Mouse (Mus musculus) limb, embryonic 11.5 days (tissue): ENCODE measurements around the gene Afap1. TPM values are rescaled to one million over a fixed set of nuclear protein-coding genes. Genes with fewer than 3 reads are reported as not detected.

ENCODE experiments used
- ATAC-seq: fragments of 200-750 bp; cut with Nextera tagmentation; 2 replicates; pipeline ENCODE4 v1.8.0; 2017; ENCODE audit warnings: low read depth; ENCODE audit not compliant: insufficient number of reproducible peaks, low FRiP score, low TSS enrichment
- DNase-seq: peaks from one replicate; pipeline ENCODE4 v3.0.0-alpha.2; 2015; ENCODE audit warnings: low spot score
- H3K27ac ChIP-seq: fragments of 300-500 bp; sonication (generic); replicated peaks from 2 replicates; pipeline ENCODE4 v1.5.1; 2014; ENCODE audit warnings: low read depth, mild to moderate bottlenecking, low read length
- H3K27me3 ChIP-seq: fragments of 300-500 bp; sonication (generic); 2 replicates; pipeline ENCODE4 v1.6.1; 2014; ENCODE audit warnings: mild to moderate bottlenecking, low read length, mixed read lengths; ENCODE audit not compliant: control insufficient read depth, insufficient read depth
- H3K36me3 ChIP-seq: fragments of 300-500 bp; sonication (generic); 2 replicates; pipeline ENCODE4 v1.6.1; 2014; ENCODE audit warnings: mild to moderate bottlenecking, low read length, moderate library complexity, mixed read lengths; ENCODE audit not compliant: control insufficient read depth, insufficient read depth
- H3K4me1 ChIP-seq: fragments of 300-500 bp; sonication (generic); 2 replicates; pipeline ENCODE4 v1.6.1; 2014; ENCODE audit warnings: low read length, mixed read lengths; ENCODE audit not compliant: control insufficient read depth, insufficient read depth
- H3K4me2 ChIP-seq: fragments of 300-500 bp; sonication (generic); 2 replicates; pipeline ENCODE4 v1.6.1; 2014; ENCODE audit warnings: low read depth, mild to moderate bottlenecking, moderate library complexity; ENCODE audit not compliant: severe bottlenecking
- H3K4me3 ChIP-seq: fragments of 300-500 bp; sonication (generic); 2 replicates; pipeline ENCODE4 v1.5.1; 2014; ENCODE audit warnings: low read depth, low read length
- H3K9ac ChIP-seq: fragments of 300-500 bp; sonication (generic); 2 replicates; pipeline ENCODE4 v1.6.1; 2014; ENCODE audit warnings: mild to moderate bottlenecking, low read length
- H3K9me3 ChIP-seq: fragments of 300-500 bp; sonication (generic); 2 replicates; pipeline ENCODE4 v1.6.1; 2016; ENCODE audit warnings: low read length; ENCODE audit not compliant: control insufficient read depth
- WGBS: fragments of 180-500 bp; shearing (Covaris S2); extraction: QIAGEN DNeasy Blood & Tissue Kit; methylation state at CpG from one replicate; pipeline ENCODE4 v1.1.7; 2014; 5-methylcytosine and 5-hydroxymethylcytosine counted together
- polyA plus RNA-seq: library from polyadenylated mRNA; unstranded; fragments of >200 nt; fragmentation: Nextera tagmentation; extraction: Ambion mirVana; gene quantifications from 2 replicates; pipeline ENCODE4 v1.2.1, GENCODE M21; 2014

Afap1 gene
- polyA plus RNA-seq, 1 experiment from 2014 or later: 13.7 TPM

DNA sequence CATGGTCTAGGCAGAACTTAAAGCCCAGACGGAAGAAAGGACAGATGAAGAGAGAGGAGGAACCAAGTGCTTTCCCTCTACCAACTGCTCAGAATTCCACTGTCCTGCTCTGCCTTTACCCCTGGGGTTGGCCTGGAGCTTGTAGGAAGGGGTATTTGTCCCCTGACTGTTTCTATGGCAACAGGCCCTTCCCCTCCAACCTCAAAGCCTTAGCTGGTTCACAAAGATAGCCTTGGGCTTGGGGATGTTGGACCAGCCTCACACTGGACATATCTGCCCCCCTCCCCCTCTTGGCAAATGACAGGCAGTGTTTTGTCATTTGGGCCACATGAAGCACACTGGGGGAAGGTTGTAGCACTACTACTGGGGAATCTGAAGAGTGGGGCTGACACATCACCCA, 129.2 kb downstream of the Afap1 start:
- Histone ChIP-seq H3K27me3 (no peaks in the 10 kb centered on the region), H3K4me3 (no peak overlapping the region), H3K9me3 (no peaks in the 10 kb centered on the region), H3K4me1 (no peaks in the 10 kb centered on the region), H3K27ac (no peak overlapping the region), H3K9ac (no peak overlapping the region), H3K4me2 (no peak overlapping the region), H3K36me3 (no peaks in the 10 kb centered on the region)
- WGBS: 92% methylated on average over 1 of the region's 1 CpGs
- no peak for DNase-seq
- ATAC-seq: no peak

DNA sequence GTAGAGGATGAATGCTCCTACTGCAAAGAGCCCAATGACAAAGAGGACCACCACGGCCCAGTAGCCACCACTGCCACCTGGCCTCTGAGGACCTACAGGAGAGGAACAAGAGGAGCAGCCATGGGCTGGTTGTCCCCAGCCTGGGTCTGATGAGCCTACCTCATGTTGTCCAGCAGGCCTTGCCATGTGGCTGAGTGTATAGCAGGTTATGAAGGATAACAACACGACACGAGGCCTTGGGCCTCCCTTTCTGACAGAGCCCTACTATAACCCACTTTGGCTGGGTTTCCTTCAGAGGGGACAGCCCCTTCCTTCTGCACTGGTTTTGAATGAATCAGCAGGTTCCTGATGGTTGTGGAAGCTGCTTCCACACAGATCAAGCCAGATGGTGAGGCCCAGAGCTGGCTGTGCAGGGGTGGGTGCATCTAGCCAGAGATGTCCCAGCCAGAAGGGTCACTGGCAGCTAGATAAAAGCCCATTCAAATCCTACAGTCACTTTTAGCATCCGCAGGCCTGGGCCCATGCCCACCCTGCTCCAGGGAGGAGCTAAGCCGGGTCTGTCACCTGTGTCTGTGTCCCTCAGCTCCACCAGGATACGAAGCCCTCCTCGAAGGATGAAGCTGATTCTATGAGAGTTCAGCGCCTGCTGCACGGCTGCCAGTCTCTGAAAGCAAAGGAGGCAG, 131.0 kb downstream of the Afap1 start:
- WGBS: 83% methylated on average over 9 of the region's 9 CpGs

DNA sequence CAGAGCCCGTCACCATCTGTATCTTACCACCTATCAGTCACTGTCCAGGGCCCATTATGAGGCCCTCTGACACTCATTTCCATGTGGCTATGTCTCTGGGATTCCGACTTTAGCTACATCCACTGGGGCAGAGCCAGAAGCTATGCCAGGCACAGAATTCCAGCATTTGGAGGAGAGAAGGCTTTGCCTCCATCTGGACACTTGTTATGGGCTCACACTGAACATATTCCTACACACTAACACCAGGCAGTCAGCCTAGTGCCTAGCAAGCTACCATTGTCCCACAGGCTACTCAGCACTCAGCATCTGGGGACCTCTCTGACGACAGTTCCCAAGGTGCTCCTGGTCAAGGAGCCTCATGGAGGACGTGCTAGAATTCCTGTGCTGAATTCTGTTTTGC, 132.0 kb downstream of the Afap1 start:
- 79% methylated on average over 4 of the region's 4 CpGs for WGBS
- Histone ChIP-seq H3K36me3 (no peaks in the 10 kb centered on the region), H3K4me1 (no peaks in the 10 kb centered on the region), H3K4me2 (no peak overlapping the region), H3K27me3 (no peaks in the 10 kb centered on the region), H3K4me3 (no peak overlapping the region), H3K9ac (no peak overlapping the region), H3K9me3 (no peaks in the 10 kb centered on the region), H3K27ac (no peak overlapping the region)
- DNase-seq: no peak
- ATAC-seq: no peak

More for the DNA sequence above, 131.0 kb downstream of the Afap1 start:
- H3K27me3 ChIP-seq: no peaks in the 10 kb centered on the region
- no peak overlapping the region for H3K4me3 ChIP-seq
- no peaks in the 10 kb centered on the region for H3K9me3 ChIP-seq
- H3K36me3 ChIP-seq: no peaks in the 10 kb centered on the region
- no peak for DNase-seq
- H3K9ac ChIP-seq: no peak overlapping the region
- no peak overlapping the region for H3K4me2 ChIP-seq
- H3K4me1 ChIP-seq: no peaks in the 10 kb centered on the region
- H3K27ac ChIP-seq: no peak overlapping the region
- no peak for ATAC-seq

DNA sequence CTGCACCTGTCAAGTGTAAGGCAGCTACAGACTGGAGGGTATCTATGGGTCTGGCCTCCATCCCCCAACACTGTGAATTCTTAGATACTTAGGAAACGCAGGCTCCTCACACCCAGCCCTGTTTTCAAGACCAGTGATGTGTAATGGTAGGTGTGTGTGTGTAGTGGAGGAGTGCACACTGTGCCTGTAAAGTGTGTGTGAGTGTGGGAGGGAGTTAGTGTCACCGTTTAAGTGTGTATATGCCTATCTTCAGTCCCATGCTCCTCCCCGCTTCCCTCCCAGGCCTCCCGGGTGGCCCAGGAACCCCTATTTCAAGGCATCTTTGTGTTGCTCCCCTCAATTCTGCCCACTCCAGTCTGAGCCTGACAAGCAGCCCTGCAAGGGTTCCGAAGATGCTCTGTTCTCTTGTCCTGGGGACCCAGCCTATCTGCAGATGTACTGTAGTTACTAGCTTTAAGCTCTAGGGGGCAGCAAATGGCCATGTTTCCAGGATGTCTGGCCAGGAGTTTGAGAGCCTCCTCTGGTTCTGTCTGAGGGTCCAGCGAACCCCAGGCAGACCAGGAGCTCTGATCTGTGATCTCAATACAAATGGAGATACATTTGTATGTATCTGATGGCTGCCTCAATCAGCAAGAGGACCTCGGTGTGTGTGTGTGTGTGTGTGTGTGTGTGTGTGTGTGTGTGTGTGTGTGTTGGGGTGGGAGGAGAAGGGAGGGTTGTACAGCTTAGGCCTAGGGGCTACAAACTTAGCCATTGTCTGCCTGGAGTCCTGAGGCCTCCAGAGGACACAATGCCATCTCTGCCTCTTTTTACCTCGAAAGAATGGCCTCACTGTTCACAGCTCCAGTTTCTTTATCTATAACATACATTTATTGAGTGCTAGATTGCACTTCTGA, 140.7 kb downstream of the Afap1 start:
- Histone ChIP-seq H3K27me3 (no peaks in the 10 kb centered on the region), H3K4me2 (no peak overlapping the region), H3K27ac (no peak overlapping the region), H3K9me3 (no peaks in the 10 kb centered on the region), H3K4me3 (no peak overlapping the region), H3K4me1 (no peaks in the 10 kb centered on the region), H3K9ac (no peak overlapping the region), H3K36me3 (no peaks in the 10 kb centered on the region)
- WGBS: 50% methylated on average over 8 of the region's 8 CpGs
- DNase-seq (peak; percentile 73), ATAC-seq (no peak)

DNA sequence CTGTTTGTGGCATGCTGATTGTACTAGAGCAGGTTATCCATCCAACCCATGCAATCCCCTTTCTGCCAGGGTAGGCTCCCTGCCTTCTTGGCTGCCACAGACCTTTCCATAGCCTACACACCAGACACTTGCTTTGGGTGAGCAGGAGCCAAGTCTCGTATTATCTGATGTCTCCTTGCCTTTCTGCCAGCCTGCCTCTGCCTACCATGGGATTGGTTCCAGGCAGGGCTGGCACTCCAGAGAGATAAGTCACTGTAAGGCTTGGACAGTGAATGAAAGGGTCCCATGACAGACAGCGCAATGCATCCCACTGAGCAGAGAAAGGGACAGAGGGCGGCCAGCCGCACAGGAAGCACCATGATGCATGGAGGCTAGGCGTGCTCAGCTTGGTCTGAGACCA, 146.5 kb downstream of the Afap1 start:
- H3K27ac ChIP-seq: no peak overlapping the region
- no peak overlapping the region for H3K9ac ChIP-seq
- 91% methylated on average over 5 of the region's 5 CpGs for WGBS
- H3K4me1 ChIP-seq: no peaks in the 10 kb centered on the region
- H3K9me3 ChIP-seq: no peaks in the 10 kb centered on the region
- no peaks in the 10 kb centered on the region for H3K36me3 ChIP-seq
- DNase-seq: no peak
- H3K4me2 ChIP-seq: no peak overlapping the region
- no peak overlapping the region for H3K4me3 ChIP-seq
- H3K27me3 ChIP-seq: no peaks in the 10 kb centered on the region
- no peak for ATAC-seq

DNA sequence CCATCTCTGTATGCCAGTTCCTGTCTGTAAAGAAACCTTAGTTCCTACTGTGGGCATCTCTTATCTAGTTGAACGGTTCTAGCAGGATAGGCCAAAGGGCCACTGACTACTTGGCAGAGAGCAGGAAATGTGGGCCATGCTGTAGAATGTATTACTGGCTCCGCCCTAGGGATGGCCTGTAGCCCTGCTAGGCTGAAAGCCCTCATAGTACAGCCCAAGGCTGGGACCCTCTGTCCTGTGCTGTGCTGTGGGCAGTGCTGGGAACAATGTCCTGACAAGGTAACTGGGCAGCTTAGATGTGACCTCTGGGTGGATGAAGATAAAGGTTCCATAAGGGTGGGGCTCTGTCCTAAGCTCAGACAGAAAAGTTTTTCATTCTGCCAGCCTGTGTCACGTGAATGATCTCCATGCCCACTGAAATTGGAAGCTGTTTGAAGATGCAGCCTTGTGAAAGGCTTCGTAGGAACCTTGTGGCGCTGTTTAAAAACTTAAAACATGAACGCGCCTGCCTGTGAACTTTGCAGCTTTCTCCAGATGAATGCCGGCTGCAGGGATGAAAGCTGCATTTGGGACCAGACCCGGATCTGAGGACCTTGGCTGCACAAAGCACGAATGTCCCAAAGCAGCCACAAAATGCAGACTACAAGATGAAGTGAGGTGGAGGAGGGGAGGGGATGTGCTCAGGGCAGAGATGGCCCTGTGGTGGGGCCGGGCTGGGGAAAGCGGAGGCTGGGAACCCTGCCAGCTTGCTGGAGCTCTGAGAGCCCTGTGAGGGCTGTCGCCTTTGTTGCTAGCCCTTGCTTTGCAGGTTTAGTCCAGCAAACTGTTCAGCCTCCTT, 147.5 kb downstream of the Afap1 start:
- Histone ChIP-seq H3K4me3 (no peak overlapping the region), H3K36me3 (no peaks in the 10 kb centered on the region), H3K4me1 (no peaks in the 10 kb centered on the region), H3K27me3 (no peaks in the 10 kb centered on the region), H3K27ac (no peak overlapping the region), H3K9me3 (no peaks in the 10 kb centered on the region), H3K9ac (no peak overlapping the region), H3K4me2 (no peak overlapping the region)
- ATAC-seq (no peak), DNase-seq (no peak)
- 80% methylated on average over 13 of the region's 13 CpGs for WGBS

DNA sequence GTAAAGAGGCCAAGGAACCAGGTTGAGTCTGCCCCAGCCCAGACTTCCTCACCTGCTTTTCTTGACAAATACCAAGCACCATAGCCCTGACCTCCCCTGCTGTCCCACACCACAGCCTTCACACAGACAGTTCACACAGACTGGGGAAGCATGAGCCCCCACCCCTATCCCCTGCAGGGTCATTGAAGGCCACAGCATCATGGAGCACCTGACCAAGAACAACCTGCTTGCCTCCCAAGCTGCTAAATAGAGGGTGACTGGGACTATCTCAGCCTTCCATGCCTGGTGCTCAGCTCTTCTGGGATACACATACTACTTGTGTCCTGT, 148.1 kb downstream of the Afap1 start:
- H3K9ac ChIP-seq: no peak overlapping the region
- ATAC-seq (no peak), DNase-seq (no peak)
- H3K4me2 ChIP-seq: no peak overlapping the region
- no peaks in the 10 kb centered on the region for H3K36me3 ChIP-seq
- H3K4me1 ChIP-seq: no peaks in the 10 kb centered on the region
- H3K9me3 ChIP-seq: no peaks in the 10 kb centered on the region
- H3K4me3 ChIP-seq: no peak overlapping the region
- no peak overlapping the region for H3K27ac ChIP-seq
- no peaks in the 10 kb centered on the region for H3K27me3 ChIP-seq

DNA sequence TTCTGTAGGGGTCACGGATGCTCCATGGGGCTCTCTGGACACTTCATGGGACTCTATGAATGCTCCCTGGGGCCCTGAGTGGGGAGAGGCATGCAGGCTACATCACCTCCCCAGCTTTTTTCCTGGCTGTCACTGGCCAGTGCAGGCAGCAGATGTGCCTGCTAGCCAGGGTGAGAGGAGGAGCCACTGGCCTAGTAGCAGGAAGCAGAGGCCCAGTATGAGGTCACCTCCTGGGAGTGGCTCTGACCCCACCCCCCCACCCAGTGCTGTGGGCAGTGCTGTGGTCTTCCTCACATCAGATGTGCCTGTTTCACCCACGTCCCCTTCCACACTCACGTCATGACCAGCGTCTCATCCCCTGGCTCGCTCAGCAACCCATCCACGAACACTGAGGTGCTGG, 148.6 kb downstream of the Afap1 start:
- no peak overlapping the region for H3K27ac ChIP-seq
- H3K27me3 ChIP-seq: no peaks in the 10 kb centered on the region
- H3K9ac ChIP-seq: no peak overlapping the region
- no peaks in the 10 kb centered on the region for H3K4me1 ChIP-seq
- WGBS: 79% methylated on average over 6 of the region's 6 CpGs
- ATAC-seq (no peak), DNase-seq (no peak)
- no peaks in the 10 kb centered on the region for H3K36me3 ChIP-seq
- no peak overlapping the region for H3K4me2 ChIP-seq
- H3K9me3 ChIP-seq: no peaks in the 10 kb centered on the region
- H3K4me3 ChIP-seq: no peak overlapping the region
